ENCODE assay signal across 21 mouse cellular contexts in genomic region chr2:166257666-166258065, GRCm38 (mm10).
"Had no signal": no experiment of that assay in that cellular context is flagged by ENCODE, and none has a peak within 500 bp of the region (broad histone marks: within the 10 kb centered on the region; RNA-seq: fewer than 3 reads in every experiment).

No protein-coding gene starts in this region.

- H3K36me3 ChIP-seq: limb, embryonic 12.5 days; limb, embryonic 15.5 days; neural tube, embryonic 13.5 days had no signal

- DNase-seq: kidney, adult 18-20 months; kidney, postnatal 25 days; liver, postnatal 0 days; retina, postnatal 1 day; right cerebral cortex, postnatal 25 days; spleen, adult 18-20 months; thymus, adult 2 months; thymus, postnatal 14 days; thymus, postnatal 4 days had no signal

- ATAC-seq: intestine, embryonic 16.5 days; liver, postnatal 0 days; lung, postnatal 0 days; midbrain, embryonic 16.5 days had no signal

- H3K27ac ChIP-seq: kidney, postnatal 0 days; liver, embryonic 14.5 days; macrophage had no signal

- H3K4me3 ChIP-seq: limb, embryonic 12.5 days; limb, embryonic 15.5 days; myocyte; neural tube, embryonic 13.5 days had no signal

- H3K4me2 ChIP-seq: limb, embryonic 15.5 days; liver, embryonic 11.5 days had no signal

- H3K27me3 ChIP-seq: limb, embryonic 12.5 days; limb, embryonic 15.5 days had no signal

- H3K9me3 ChIP-seq: limb, embryonic 12.5 days; limb, embryonic 15.5 days had no signal

- H3K9ac ChIP-seq: limb, embryonic 12.5 days; limb, embryonic 15.5 days; liver, embryonic 14.5 days; liver, postnatal 0 days; lung, embryonic 14.5 days had no signal
